Mouse (Mus musculus) embryonic facial prominence, embryonic 11.5 days (tissue): Measurements from ENCODE around the gene Cryz. TPM values are rescaled to one million over a fixed set of nuclear protein-coding genes. Genes with fewer than 3 reads are reported as not detected.
A peak's percentile ranks its signal among the peaks of the same experiment; 100 is the strongest.

Experiments
- ATAC-seq: fragments of 200-750 bp; cut with Nextera tagmentation; replicated peaks from 2 replicates; pipeline ENCODE4 v1.8.0; 2017; ENCODE audit warnings: low read depth; ENCODE audit not compliant: insufficient number of reproducible peaks, low FRiP score, low TSS enrichment
- DNase-seq: peaks from one replicate; pipeline ENCODE4 v3.0.0-alpha.2; 2015; ENCODE audit warnings: low spot score
- H3K27ac ChIP-seq: fragments of 300-500 bp; sonication (generic); replicated peaks from 2 replicates; pipeline ENCODE4 v1.5.1; 2014; ENCODE audit warnings: mild to moderate bottlenecking, low read depth, low read length, control low read depth
- H3K27me3 ChIP-seq: fragments of 300-500 bp; sonication (generic); 2 replicates; pipeline ENCODE4 v1.6.1; 2014; ENCODE audit warnings: mild to moderate bottlenecking, low read length, moderate library complexity, mixed read lengths; ENCODE audit not compliant: control insufficient read depth, insufficient read depth
- H3K36me3 ChIP-seq: fragments of 300-500 bp; sonication (generic); replicated peaks from 2 replicates; pipeline ENCODE4 v1.6.1; 2014; ENCODE audit warnings: low read depth, mild to moderate bottlenecking, low read length, moderate library complexity, mixed read lengths; ENCODE audit not compliant: control insufficient read depth, insufficient read depth
- H3K4me1 ChIP-seq: fragments of 300-500 bp; sonication (generic); 2 replicates; pipeline ENCODE4 v1.6.1; 2014; ENCODE audit warnings: low read length, mixed read lengths; ENCODE audit not compliant: control insufficient read depth, insufficient read depth
- H3K4me2 ChIP-seq: fragments of 300-500 bp; sonication (generic); 2 replicates; pipeline ENCODE4 v1.6.1; 2014; ENCODE audit warnings: low read depth, mild to moderate bottlenecking, control low read depth, low read length, moderate library complexity
- H3K4me3 ChIP-seq: fragments of 300-500 bp; sonication (generic); 2 replicates; pipeline ENCODE4 v1.5.1; 2014; ENCODE audit warnings: low read depth, low read length, control low read depth
- H3K9ac ChIP-seq: fragments of 300-500 bp; sonication (generic); replicated peaks from 2 replicates; pipeline ENCODE4 v1.6.1; 2014; ENCODE audit warnings: mild to moderate bottlenecking, control low read depth, low read length
- H3K9me3 ChIP-seq: fragments of 300-500 bp; sonication (generic); replicated peaks from 2 replicates; pipeline ENCODE4 v1.6.1; 2016; ENCODE audit warnings: mild to moderate bottlenecking, low read length, inconsistent platforms, mixed read lengths; ENCODE audit not compliant: control insufficient read depth
- WGBS: fragments of 180-500 bp; shearing (Covaris S2); extraction: QIAGEN DNeasy Blood & Tissue Kit; methylation state at CpG from one replicate; pipeline ENCODE4 v1.1.7; 2014; 5-methylcytosine and 5-hydroxymethylcytosine counted together
- polyA plus RNA-seq: library from polyadenylated mRNA; unstranded; fragments of >200 nt; fragmentation: Nextera tagmentation; extraction: Ambion mirVana; gene quantifications from 2 replicates; pipeline ENCODE4 v1.2.1, GENCODE M21; 2014

Cryz gene
- polyA plus RNA-seq, 1 experiment from 2014 or later = 30.5 TPM

DNA sequence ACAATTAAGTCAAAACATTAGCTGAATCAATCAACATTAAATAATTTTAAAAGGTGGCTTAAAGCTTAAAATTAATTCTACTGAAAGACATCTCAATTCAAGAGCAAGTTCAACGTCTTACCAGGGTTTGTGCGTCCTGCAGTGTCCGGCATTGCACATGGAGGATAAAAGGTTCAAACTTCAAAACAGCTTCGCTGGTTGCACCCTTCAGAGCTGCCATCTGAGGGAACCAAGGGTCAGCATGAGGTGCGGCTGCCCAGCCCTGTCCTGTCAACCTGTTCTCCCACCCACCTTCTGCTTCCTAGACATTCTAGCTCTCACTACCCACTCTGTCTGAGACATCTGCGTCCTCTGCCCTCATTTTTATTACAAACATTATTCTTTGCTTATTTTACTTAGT is 2.9 kb upstream of the Cryz start:
- Histone ChIP-seq H3K9ac (no peak overlapping the region), H3K27me3 (no peaks in the 10 kb centered on the region), H3K4me2 (no peak overlapping the region), H3K36me3 (peaks cover 9% of the 10 kb centered on the region), H3K4me1 (no peaks in the 10 kb centered on the region), H3K27ac (no peak overlapping the region), H3K4me3 (no peak overlapping the region), H3K9me3 (no peaks in the 10 kb centered on the region)
- WGBS = 87% methylated on average over 6 of the region's 6 CpGs
- DNase-seq (no peak), ATAC-seq (no peak)

DNA sequence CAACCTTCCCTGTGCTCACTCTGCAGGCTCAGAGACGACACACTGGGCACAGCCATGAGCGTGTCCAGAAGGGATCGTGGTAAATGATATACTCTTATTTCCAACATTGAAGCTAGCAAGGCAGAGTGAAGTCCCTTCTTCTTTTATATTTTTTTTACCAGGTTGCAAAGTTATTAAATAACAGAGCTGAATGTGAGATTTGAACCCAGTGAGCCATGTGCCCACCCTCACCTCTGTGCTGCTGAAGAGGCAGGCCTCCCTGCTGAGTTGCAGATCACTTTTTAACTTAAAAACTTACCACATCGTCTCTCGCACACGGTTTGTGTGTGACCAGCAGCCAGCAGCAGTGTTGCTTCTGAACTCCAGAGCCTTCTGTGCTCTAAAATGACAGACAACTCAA is 2.4 kb upstream of the Cryz start:
- Histone ChIP-seq H3K9ac (no peak overlapping the region), H3K27ac (no peak overlapping the region), H3K36me3 (peaks cover 9% of the 10 kb centered on the region), H3K27me3 (no peaks in the 10 kb centered on the region), H3K4me2 (no peak overlapping the region), H3K4me1 (no peaks in the 10 kb centered on the region), H3K9me3 (no peaks in the 10 kb centered on the region), H3K4me3 (no peak overlapping the region)
- DNase-seq (no peak), ATAC-seq (no peak)
- WGBS = 92% methylated on average over 6 of the region's 6 CpGs

DNA sequence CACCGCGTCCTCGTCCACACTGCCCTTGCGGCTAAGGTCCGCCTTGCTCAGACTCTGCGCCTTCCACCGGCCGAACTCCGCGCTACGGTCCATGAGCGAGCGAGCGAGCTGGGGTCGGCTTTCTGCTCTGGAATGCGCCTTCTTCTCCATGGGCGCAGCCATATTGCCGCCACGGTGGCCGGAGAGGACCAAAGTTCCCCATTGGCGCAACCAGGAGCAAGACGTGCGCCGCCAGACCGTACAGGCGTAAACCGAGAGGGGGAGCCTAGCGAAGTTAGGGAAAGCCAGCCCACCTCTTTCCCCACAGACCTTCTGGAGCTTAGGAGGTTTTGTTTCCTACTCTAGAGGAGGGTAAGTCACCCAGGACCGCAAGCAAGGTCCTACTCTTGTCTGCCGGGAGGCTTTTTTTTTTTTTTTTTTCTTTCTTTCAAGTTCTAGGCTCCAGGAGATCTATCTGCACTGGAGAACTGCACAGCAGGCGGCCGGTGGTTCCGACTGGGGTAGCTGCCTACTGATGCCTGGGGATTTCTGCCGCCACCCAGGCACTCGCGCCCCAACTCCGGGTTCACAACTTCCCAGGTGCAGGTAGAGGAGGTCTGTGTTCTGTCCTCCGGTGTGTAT is 533 bp downstream of the Cryz start, which contains the start of gene Tyw3:
Gene Tyw3, minus strand, starts transcription at position 171 of the 621 bp plus-strand sequence.
- Histone ChIP-seq H3K4me3 (peak within 1 kb of the TSS; percentile 90), H3K27me3 (no peaks in the 10 kb centered on the region), H3K4me1 (no peaks in the 10 kb centered on the region), H3K9me3 (no peaks in the 10 kb centered on the region), H3K36me3 (peaks cover 6% of the 10 kb centered on the region), H3K4me2 (peak within 1 kb of the TSS; percentile 68), H3K27ac (peak within 1 kb of the TSS; percentile 94), H3K9ac (peak within 1 kb of the TSS; percentile 97)
- ATAC-seq (peak; percentile 94), DNase-seq (peak; percentile 98)
- WGBS = under 1% methylated on average over 38 of the region's 38 CpGs

DNA sequence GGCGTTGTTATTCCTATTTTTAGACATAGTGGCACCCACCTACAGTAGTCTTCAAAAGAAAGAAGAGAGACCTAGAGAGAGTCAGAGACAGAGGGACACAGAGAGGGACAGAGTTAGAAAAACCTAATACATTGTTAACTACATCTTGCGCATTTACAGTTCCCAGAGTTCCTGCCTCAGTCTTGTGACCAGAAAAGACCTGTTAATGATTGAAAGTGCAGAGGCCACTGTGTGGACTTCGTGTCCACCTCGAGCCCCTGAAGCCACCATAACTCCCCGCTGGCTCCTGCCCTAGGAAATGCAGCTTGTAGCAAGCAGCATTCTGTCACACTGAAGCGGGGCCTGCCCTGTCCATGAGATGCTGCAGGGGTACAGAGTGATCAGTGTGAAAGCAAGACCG is 1.1 kb downstream of the Cryz start:
- Histone ChIP-seq H3K27ac (no peak overlapping the region), H3K4me2 (peak overlapping the region; percentile 68), H3K9ac (peak overlapping the region; percentile 97), H3K4me1 (no peaks in the 10 kb centered on the region), H3K27me3 (no peaks in the 10 kb centered on the region), H3K36me3 (peaks cover under 1% of the 10 kb centered on the region), H3K4me3 (peak overlapping the region; percentile 90), H3K9me3 (no peaks in the 10 kb centered on the region)
- no peak; the same call in 1 of the 2 replicates for ATAC-seq
- DNase-seq = peak; percentile 10
- 34% methylated on average over 7 of the region's 7 CpGs for WGBS

DNA sequence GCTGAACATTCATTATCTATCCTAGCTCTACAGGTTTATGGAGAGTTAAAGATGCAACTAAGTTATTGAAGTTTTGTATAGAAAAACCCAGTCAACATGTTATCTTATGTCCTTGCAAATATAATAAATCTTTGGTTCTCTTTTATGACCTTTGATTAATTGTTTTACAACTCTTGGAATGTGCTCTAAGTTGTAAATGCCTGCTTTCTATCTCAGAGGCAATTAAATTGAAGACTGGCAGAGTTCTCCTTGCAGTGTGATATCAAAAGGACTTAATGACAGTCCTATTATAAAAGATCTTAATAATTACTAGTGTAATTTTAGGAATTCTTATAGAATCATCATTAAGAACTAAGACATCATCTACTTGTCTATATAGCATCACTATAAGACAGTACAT is 5.6 kb downstream of the Cryz start:
- no peaks in the 10 kb centered on the region for H3K27me3 ChIP-seq
- H3K9ac ChIP-seq = no peak overlapping the region
- no peaks in the 10 kb centered on the region for H3K9me3 ChIP-seq
- no peak for DNase-seq
- no peak overlapping the region for H3K4me3 ChIP-seq
- H3K4me1 ChIP-seq = no peaks in the 10 kb centered on the region
- no peak overlapping the region for H3K4me2 ChIP-seq
- H3K36me3 ChIP-seq = no peaks in the 10 kb centered on the region
- ATAC-seq = no peak
- no peak overlapping the region for H3K27ac ChIP-seq

DNA sequence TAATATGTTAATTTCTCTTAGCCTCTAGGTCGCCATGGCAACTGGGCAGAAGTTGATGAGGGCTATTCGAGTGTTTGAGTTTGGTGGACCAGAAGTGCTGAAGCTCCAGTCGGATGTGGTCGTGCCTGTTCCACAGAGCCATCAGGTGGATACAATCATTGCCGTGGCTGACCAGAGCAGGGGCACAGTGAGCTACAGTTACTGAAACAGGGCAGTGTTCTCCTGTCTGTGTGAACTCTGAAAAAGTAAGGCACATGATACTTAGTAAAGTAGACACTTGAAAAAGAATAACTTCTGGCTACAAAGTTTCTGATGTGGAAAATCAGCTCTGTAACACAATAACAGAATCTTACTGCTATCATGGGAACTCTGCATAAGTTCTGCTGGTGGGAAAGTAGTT is 8.4 kb downstream of the Cryz start:
- H3K27me3 ChIP-seq = no peaks in the 10 kb centered on the region
- H3K4me2 ChIP-seq = no peak overlapping the region
- no peak overlapping the region for H3K4me3 ChIP-seq
- no peaks in the 10 kb centered on the region for H3K36me3 ChIP-seq
- WGBS = 81% methylated on average over 5 of the region's 5 CpGs
- no peak overlapping the region for H3K9ac ChIP-seq
- no peak for ATAC-seq
- no peak for DNase-seq
- no peak overlapping the region for H3K27ac ChIP-seq
- H3K4me1 ChIP-seq = no peaks in the 10 kb centered on the region
- no peaks in the 10 kb centered on the region for H3K9me3 ChIP-seq

DNA sequence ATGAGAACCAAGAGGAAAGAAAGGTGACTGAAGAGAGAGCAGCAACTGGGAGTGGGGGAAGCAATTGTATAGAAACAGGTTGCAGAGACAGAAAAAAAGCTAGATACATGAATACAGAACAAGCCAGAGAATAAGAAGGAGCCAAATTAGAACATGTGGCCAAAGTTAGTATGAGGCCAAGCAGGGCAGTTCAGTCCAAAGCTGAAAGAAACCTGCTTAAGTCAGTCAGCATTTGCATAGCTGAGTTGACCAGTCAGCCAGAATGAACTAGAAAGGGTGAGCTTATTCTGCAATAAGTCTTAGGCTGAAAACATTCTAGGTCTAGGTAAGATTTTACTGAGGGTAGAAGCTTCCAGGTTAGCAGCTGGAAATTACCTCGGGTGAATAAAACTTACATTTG is 11.4 kb downstream of the Cryz start:
- Histone ChIP-seq H3K36me3 (no peaks in the 10 kb centered on the region), H3K27ac (no peak overlapping the region), H3K4me2 (no peak overlapping the region), H3K9me3 (no peaks in the 10 kb centered on the region), H3K4me1 (no peaks in the 10 kb centered on the region), H3K9ac (no peak overlapping the region), H3K27me3 (no peaks in the 10 kb centered on the region), H3K4me3 (no peak overlapping the region)
- DNase-seq = no peak
- no peak for ATAC-seq
- 83% methylated on average over 1 of the region's 1 CpGs for whole genome bisulfite sequencing

DNA sequence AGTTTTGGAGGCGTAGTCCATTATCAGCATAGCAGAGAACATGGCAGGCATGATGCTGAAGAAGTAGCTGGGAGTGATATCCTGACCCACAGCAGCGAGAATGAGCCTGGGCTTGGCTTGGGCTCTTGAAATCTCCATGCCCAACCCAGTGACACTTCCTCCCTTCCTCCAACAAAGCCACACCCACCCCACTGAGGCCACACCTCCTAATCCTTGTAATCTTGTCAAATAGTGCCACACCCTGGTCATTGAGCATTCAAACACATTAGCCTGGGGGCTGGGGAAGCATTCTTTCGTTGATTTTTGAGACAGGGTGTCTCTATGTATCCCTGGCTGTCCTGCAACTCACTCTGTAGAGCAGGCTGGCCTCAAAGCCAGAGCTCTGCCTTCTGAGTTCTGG is 15.4 kb downstream of the Cryz start:
- ATAC-seq (no peak), DNase-seq (no peak)
- Histone ChIP-seq H3K4me2 (no peak overlapping the region), H3K27me3 (no peaks in the 10 kb centered on the region), H3K4me1 (no peaks in the 10 kb centered on the region), H3K4me3 (no peak overlapping the region), H3K9ac (no peak overlapping the region), H3K27ac (no peak overlapping the region), H3K36me3 (no peaks in the 10 kb centered on the region), H3K9me3 (no peaks in the 10 kb centered on the region)
- 86% methylated on average over 3 of the region's 3 CpGs for WGBS
